ENCODE assay signal across 30 mouse cellular contexts in genomic region chr13:101485823-101486222, GRCm38 (mm10).
DNase-seq lines count a peak whose midpoint lies in the region; ATAC-seq and TF ChIP-seq lines count a peak whose summit lies in the region.
"Had no signal": no experiment of that assay in that cellular context is flagged by ENCODE, and none has a peak within 500 bp of the region (broad histone marks: within the 10 kb centered on the region; RNA-seq: fewer than 3 reads in every experiment).

No protein-coding gene starts in this region.

- H3K79me2 ChIP-seq in heart, adult 2 months (replicated peaks; ENCODE audit: control insufficient read depth, insufficient read depth, low read length), result no peaks in the 10 kb centered on the region

- H3K27ac ChIP-seq in cerebellum, adult 2 months (ENCODE audit: insufficient read depth, low read length), result peak overlapping the region; percentile 51
- H3K27ac ChIP-seq in heart, adult 2 months, result peak overlapping the region; percentile 30
- H3K27ac ChIP-seq in heart, embryonic 12.5 days (ENCODE audit: poor library complexity, severe bottlenecking), result peak overlapping the region; percentile 57; the same call in 1 of the 2 replicates
- H3K27ac ChIP-seq in heart, postnatal 0 days (ENCODE audit: low read depth), result peak overlapping the region; percentile 63
- H3K27ac ChIP-seq: embryonic facial prominence, embryonic 12.5 days; forebrain, embryonic 15.5 days; hindbrain, embryonic 13.5 days; liver, embryonic 12.5 days; midbrain, embryonic 12.5 days; neural tube, embryonic 13.5 days; stomach, embryonic 15.5 days had no signal

- TF ChIP-seq EP300 in heart, adult 2 months (IDR thresholded peaks at IDR 0.05; ENCODE audit: insufficient read depth, low read depth, low read length), result no peak
- TF ChIP-seq EP300 in heart, postnatal 0 days (IDR thresholded peaks at IDR 0.05; ENCODE audit: low read depth), result 0 out of 2 replicates have a peak, but pooled peaks have one; percentile 52

- no peaks in the 10 kb centered on the region for H3K27me3 ChIP-seq in cerebellum, adult 2 months (ENCODE audit: control insufficient read depth, insufficient read depth, low read length)
- no peaks in the 10 kb centered on the region for H3K27me3 ChIP-seq in heart, adult 2 months (ENCODE audit: control insufficient read depth, insufficient read depth, low read length)
- no peaks in the 10 kb centered on the region for H3K27me3 ChIP-seq in heart, embryonic 12.5 days (replicated peaks)
- H3K27me3 ChIP-seq in heart, postnatal 0 days (ENCODE audit: control insufficient read depth, insufficient read depth, low read length), result no peaks in the 10 kb centered on the region
- H3K27me3 ChIP-seq: CH12.LX; embryonic facial prominence, embryonic 12.5 days; forebrain, embryonic 15.5 days; hindbrain, embryonic 13.5 days; liver, embryonic 12.5 days; midbrain, embryonic 12.5 days; neural tube, embryonic 13.5 days; stomach, embryonic 15.5 days had no signal

- TF ChIP-seq CTCF in cerebellum, adult 2 months (IDR thresholded peaks at IDR 0.05; ENCODE audit: borderline replicate concordance, insufficient read depth, low read depth, low read length), result no peak
- no peak for TF ChIP-seq CTCF in heart, adult 2 months (IDR thresholded peaks at IDR 0.05)
- no peak for TF ChIP-seq CTCF in heart, postnatal 0 days (IDR thresholded peaks at IDR 0.05; ENCODE audit: low read depth)

- no peak overlapping the region for H3K9ac ChIP-seq in heart, adult 2 months (ENCODE audit: low read depth, low read length)
- H3K9ac ChIP-seq in heart, embryonic 12.5 days, result no peak overlapping the region
- no peak overlapping the region for H3K9ac ChIP-seq in heart, postnatal 0 days (replicated peaks; ENCODE audit: low read depth, low read length)
- H3K9ac ChIP-seq: embryonic facial prominence, embryonic 12.5 days; forebrain, embryonic 15.5 days; hindbrain, embryonic 13.5 days; liver, embryonic 12.5 days; liver, postnatal 0 days; midbrain, embryonic 12.5 days; neural tube, embryonic 13.5 days; stomach, embryonic 15.5 days had no signal

- H3K4me2 ChIP-seq in heart, embryonic 12.5 days, result no peak overlapping the region
- no peak overlapping the region for H3K4me2 ChIP-seq in heart, postnatal 0 days (ENCODE audit: low read depth, low read length)
- H3K4me2 ChIP-seq: embryonic facial prominence, embryonic 12.5 days; forebrain, embryonic 15.5 days; hindbrain, embryonic 13.5 days; liver, embryonic 12.5 days; midbrain, embryonic 12.5 days; neural tube, embryonic 13.5 days; stomach, embryonic 15.5 days had no signal

- intact Hi-C loops in heart, adult 2 months (cut with DNase I), result no loop called here
- intact Hi-C loops in heart, postnatal 14 days (cut with DNase I), result no loop called here

- WGBS in cerebellum, adult 2 months, result 68% methylated on average over 7 of the region's 7 CpGs
- 57% methylated on average over 7 of the region's 7 CpGs for WGBS in heart, adult 2 months
- WGBS in heart, embryonic 12.5 days, result 52% methylated on average over 7 of the region's 7 CpGs
- 40% methylated on average over 7 of the region's 7 CpGs for WGBS in heart, postnatal 0 days

- no peaks in the 10 kb centered on the region for H3K9me3 ChIP-seq in heart, embryonic 12.5 days (replicated peaks)
- no peaks in the 10 kb centered on the region for H3K9me3 ChIP-seq in heart, postnatal 0 days (replicated peaks; ENCODE audit: control insufficient read depth, low read length)
- H3K9me3 ChIP-seq: embryonic facial prominence, embryonic 12.5 days; forebrain, embryonic 15.5 days; hindbrain, embryonic 13.5 days; liver, embryonic 12.5 days; midbrain, embryonic 12.5 days; neural tube, embryonic 13.5 days; stomach, embryonic 15.5 days had no signal

- H3K4me3 ChIP-seq in cerebellum, adult 2 months (replicated peaks; ENCODE audit: insufficient read depth, low read depth, low read length), result no peak overlapping the region
- no peak overlapping the region for H3K4me3 ChIP-seq in heart, adult 2 months
- no peak overlapping the region for H3K4me3 ChIP-seq in heart, embryonic 12.5 days
- H3K4me3 ChIP-seq in heart, postnatal 0 days (ENCODE audit: low read depth, low read length), result no peak overlapping the region
- H3K4me3 ChIP-seq: embryonic facial prominence, embryonic 12.5 days; forebrain, embryonic 15.5 days; hindbrain, embryonic 13.5 days; liver, embryonic 12.5 days; megakaryocyte, embryonic 14.5 days; midbrain, embryonic 12.5 days; neural tube, embryonic 13.5 days; stomach, embryonic 15.5 days had no signal

- H3K4me1 ChIP-seq in cerebellum, adult 2 months (ENCODE audit: control insufficient read depth, insufficient read depth, low read length), result peaks cover 41% of the 10 kb centered on the region
- H3K4me1 ChIP-seq in heart, adult 2 months (ENCODE audit: control insufficient read depth, insufficient read depth, low read length), result peaks cover under 1% of the 10 kb centered on the region; the same call in 1 of the 2 replicates
- peaks cover 8% of the 10 kb centered on the region for H3K4me1 ChIP-seq in heart, embryonic 12.5 days (replicated peaks)
- peaks cover 11% of the 10 kb centered on the region; the same call in 1 of the 2 replicates for H3K4me1 ChIP-seq in heart, postnatal 0 days (ENCODE audit: control insufficient read depth, insufficient read depth)
- H3K4me1 ChIP-seq: embryonic facial prominence, embryonic 12.5 days; liver, embryonic 12.5 days; megakaryocyte, embryonic 14.5 days; midbrain, embryonic 12.5 days; stomach, embryonic 15.5 days had no signal

- no peak for ATAC-seq in heart, embryonic 12.5 days (ENCODE audit: insufficient number of reproducible peaks, low FRiP score)
- peak; percentile 86 for ATAC-seq in heart, postnatal 0 days (ENCODE audit: insufficient read depth, low read depth)
- ATAC-seq: activated CD4-positive, CD25-positive, alpha-beta regulatory T cell, adult 4 months; forebrain, embryonic 15.5 days; intestine, embryonic 16.5 days; liver, embryonic 12.5 days; liver, postnatal 0 days; lung, postnatal 0 days had no signal

- no peak for DNase-seq in cerebellum, adult 2 months
- DNase-seq in cerebellum, adult 9-11 months, result no peak
- DNase-seq in heart, adult 2 months, result peak in 1 of 2 experiments; percentile 23
- no peak for DNase-seq in heart, postnatal 14 days
- peak; percentile 69 for DNase-seq in heart, postnatal 0 days (ENCODE audit: low spot score)
- no peak for DNase-seq in adrenal gland, adult 8-10 months
- DNase-seq in spleen, adult 12 weeks (ENCODE audit: low spot score), result no peak
- DNase-seq: adrenal gland, adult 2 months; cerebellum, adult 9-10 months; embryo, embryonic 11 days; gastrocnemius, postnatal 25 days; kidney, adult 9 months; kidney, postnatal 10 days; left cerebral cortex, postnatal 4 days; liver, postnatal 0 days; lung, postnatal 4 days; thymus, postnatal 14 days had no signal

- TF ChIP-seq POLR2A in cerebellum, adult 2 months (IDR thresholded peaks at IDR 0.05; ENCODE audit: borderline replicate concordance, insufficient read depth, low read length), result no peak
- no peak for TF ChIP-seq POLR2A in heart, adult 2 months (IDR thresholded peaks at IDR 0.05; ENCODE audit: insufficient read depth, low read depth, low read length)

- H3K36me3 ChIP-seq in heart, adult 2 months (ENCODE audit: control insufficient read depth, insufficient read depth, low read length), result no peaks in the 10 kb centered on the region
- H3K36me3 ChIP-seq in heart, embryonic 12.5 days, result no peaks in the 10 kb centered on the region
- no peaks in the 10 kb centered on the region for H3K36me3 ChIP-seq in heart, postnatal 0 days (replicated peaks; ENCODE audit: control insufficient read depth, insufficient read depth, low read length)
- H3K36me3 ChIP-seq: embryonic facial prominence, embryonic 12.5 days; forebrain, embryonic 15.5 days; hindbrain, embryonic 13.5 days; liver, embryonic 12.5 days; midbrain, embryonic 12.5 days; neural tube, embryonic 13.5 days; stomach, embryonic 15.5 days had no signal
